Mouse (Mus musculus) thymus, postnatal 4 days (tissue): ENCODE results near the gene Bcas3.
"Not testable (repeated sequence)": the region's sequence is repeated elsewhere in the genome, so short reads cannot be mapped to it uniquely, and the experiment has no call there.

Experiments
- DNase-seq: peaks from one replicate; pipeline ENCODE4 v3.0.0; 2021

The Bcas3 gene

DNA sequence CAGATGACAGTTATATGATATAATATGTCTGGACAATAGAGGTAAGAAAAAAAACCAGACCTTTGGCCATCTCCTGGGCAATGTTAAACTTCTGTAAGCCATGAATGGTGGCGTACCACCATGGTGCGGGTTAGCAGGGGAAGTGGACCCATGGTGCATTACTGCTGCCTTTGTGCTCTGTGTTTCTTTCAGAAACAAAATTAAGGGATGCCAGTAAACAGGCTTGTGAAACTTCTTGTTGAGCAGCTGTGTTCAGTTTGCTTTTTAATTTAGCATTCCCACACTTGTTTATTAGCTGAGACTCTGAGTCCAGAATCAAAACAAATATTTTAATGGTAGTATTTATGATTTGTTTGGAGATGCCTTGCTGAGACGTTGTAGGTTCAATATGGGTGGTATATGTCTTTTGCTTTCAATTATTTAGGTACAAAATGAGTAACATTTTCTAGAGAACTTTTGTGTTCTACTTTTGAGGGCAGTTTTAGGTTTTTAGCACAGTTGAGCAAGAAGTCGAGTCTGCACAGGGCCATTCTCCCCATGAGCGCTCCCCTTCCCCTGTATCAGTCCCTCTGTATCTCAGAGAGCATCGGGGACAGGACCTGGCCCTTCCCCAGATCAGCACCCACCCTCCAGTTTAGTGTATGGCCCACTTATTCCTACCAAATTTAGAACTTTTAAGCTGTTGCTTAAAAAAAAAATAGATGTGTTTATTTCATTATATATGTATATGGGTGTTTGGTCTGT lies 132.4 kb downstream of the Bcas3 start:
- DNase-seq: no peak

DNA sequence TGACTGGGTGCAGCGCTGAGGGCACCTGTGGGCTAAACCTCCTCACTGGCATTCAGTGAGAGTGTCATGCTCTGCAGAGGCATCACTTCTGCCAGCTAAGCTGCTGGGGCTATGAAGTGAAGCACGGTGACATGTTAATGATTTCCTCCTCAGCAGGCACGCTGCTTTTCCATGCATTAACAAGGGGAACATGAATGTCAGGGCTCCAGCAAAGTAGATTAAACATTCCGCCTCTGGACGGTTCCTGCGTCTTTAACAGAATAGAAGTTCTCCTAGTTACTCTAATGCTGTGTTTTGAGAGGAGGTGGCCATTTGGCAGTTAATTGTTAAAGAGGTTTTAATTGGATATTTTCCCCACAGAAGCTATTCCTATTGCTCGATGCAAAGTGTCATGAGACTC lies 134.5 kb downstream of the Bcas3 start:
- no peak for DNase-seq

DNA sequence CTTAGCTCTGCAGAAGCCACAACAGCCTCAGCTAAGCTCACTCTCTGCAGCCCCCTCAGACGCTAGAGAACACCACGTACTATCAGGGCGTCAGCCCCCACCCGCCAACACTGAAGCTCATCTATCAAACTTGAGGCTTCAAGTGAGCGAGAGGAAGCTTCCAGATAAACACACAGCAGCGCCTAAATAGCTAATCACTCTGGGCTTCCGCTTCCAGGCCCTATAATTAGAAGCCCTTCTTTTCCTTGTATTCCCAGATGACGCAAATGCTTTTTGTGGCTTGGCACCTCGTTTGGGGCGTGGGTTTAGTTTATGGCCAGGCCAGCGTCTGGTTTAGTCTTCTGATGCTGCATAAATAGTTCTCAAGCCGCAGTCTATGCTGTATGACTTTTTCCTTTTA lies 139.3 kb downstream of the Bcas3 start:
- no peak for DNase-seq

- no peak for DNase-seq
These were observed 139.7 kb downstream of the Bcas3 start for GRCm38 (mm10) chr11:85492666-85493065.

- no peak for DNase-seq
These were observed 146.6 kb downstream of the Bcas3 start for GRCm38 (mm10) chr11:85499561-85499960.

- no peak for DNase-seq
These were observed 149.1 kb downstream of the Bcas3 start for GRCm38 (mm10) chr11:85502031-85502430.

DNA sequence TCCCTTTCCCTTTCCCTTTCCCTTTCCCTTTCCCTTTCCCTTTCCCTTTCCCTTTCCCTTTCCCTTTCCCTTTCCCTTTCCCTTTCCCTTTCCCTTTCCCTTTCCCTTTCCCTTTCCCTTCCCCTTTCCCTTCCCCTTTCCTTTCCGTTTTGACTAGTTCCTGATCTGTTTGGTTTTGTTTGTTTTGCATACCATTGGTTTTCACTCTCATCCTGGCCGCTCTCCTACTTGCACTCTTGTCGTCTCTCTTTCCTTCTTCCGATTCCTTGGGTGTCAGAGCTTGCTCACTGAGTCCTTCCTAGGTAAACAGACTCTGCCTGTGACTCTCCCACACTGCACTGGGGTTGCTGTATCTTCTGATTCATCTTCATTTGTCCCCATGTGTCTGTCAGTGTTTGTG lies 151.8 kb downstream of the Bcas3 start:
- DNase-seq: not testable (repeated sequence)

DNA sequence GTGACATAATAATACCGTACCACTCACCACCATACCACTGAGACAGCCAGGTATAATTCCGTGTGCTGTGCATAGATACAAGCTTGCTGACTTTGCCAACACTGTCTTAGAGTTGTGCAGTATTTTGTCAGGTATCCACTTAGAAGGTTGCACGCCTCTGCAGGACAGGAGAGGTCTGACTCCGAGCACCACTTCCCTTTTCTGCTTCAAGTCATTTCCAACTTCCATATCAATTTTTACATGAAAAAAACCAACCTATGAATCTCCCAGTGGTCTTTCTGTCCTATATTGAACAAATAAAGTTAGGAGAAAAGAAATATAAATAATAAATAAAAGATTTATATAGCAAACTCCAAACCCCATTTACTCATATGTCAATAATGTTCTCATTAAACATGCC lies 152.8 kb downstream of the Bcas3 start:
- DNase-seq: no peak

DNA sequence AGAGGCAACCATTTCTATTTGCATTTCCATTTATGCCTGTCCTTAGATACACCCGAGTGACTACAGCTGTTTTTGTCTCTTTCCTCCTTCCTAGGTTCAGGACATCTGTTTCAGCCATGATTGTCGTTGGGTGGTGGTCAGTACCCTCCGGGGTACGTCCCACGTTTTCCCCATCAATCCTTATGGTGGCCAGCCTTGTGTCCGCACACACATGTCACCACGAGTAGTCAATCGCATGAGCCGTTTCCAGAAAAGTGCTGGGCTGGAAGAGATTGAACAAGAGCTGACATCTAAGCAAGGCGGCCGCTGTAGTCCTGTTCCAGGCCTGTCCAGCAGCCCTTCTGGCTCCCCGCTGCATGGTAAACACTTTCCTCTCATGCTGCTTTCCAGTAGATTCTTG lies 156.4 kb downstream of the Bcas3 start:
- no peak for DNase-seq

GRCm38 (mm10) chr11:85511270-85511904 lies 158.4 kb downstream of the Bcas3 start:
- DNase-seq: no peak

DNA sequence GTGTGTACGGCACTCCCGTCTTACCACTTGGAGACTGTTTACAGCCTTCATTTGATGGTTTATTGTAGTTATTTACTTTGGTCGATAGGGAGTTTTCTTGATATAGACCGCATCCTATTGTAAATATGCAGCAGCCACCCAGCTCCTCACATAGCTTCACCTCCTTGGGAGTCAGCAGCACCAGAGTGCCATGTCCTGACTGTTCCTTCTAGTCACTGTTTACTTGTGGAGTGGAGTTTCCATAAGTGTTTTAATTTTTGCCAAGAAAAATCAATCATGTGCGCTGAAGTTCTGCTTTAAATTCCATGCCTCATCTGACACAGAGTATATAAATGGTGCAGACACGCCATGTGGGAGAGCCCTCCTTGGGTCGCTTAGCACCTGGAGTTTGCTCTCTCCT lies 163.8 kb downstream of the Bcas3 start:
- no peak for DNase-seq

DNA sequence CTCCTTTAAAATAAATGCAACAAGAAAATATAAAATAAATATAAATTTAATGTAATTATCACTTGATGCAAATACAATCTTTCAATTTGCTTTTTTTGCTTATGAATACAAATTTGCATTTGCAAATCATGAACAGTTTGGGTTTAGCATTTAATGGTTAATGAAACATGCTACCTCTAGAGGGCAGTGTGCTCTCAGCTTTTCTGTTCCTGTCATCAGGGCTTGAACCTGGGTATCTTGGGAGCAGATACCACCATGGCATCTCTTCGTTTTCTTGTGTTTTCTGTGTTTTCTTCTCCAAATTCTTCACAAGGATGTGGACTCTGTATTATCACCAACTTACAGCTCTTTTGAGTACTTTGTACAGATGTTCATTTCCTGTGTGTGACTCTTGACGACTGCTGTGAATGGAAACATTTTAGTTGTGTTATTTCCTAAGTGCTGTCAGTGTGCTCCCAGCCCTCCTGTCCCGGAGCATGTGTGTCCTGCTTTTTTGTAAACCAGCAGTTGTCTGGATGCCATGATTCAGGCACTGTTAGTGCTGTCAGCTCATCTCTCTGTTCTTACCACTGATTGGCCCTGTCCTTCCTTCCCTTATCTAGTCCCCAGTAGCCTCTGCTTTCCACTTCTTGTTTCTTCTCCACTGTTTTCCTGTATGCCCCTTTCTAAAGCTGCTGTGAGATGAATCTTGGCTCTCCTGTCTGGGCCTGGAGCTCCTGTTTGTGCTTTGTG lies 165.2 kb downstream of the Bcas3 start:
- DNase-seq: peak; percentile 27

- DNase-seq: no peak
These were observed 167.3 kb downstream of the Bcas3 start for GRCm38 (mm10) chr11:85520236-85520635.

DNA sequence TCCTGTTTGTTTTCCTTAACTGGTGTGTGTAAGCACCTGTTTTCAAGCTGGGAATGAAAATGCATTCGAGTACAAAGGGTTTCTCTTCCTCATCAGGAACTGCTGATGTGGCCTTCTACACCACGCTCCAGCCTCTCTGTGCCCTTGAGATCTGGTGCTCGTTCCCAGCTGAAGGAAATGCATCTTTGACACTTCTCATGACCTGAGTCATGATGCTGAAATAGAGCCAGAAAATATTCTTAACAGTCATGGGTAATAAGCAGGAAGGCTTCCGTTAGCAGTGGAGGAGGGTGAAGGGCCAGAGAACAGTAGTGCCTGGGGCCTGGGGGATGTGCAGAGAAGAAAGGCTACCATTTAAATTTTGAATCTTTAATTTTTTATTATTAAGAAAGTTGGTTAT lies 168.0 kb downstream of the Bcas3 start:
- DNase-seq: no peak

GRCm38 (mm10) chr11:85523646-85524045 lies 170.7 kb downstream of the Bcas3 start:
- DNase-seq: no peak

DNA sequence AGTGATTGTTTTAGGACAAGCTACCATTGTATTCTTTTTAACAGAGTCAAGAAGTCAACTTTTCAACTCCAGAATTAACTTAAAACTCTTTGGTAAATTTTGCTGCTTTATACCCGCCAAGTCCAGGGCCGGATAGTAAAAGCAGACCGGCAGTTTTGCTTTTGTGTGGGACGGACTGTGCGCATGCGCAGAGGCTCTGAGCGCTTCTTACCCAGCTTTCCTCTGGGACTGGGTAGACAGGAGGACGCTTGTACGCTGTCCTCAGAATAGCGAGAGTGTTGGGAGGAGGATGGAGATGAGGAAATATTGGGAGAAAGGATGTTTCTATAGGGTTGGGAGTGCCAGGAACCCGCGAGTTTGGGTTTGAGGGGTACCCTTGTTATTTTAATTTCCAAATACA lies 171.2 kb downstream of the Bcas3 start:
- peak; percentile 68 for DNase-seq

- DNase-seq: no peak
These were observed 172.0 kb downstream of the Bcas3 start for GRCm38 (mm10) chr11:85524841-85525500.

- no peak for DNase-seq
These were observed 172.5 kb downstream of the Bcas3 start for GRCm38 (mm10) chr11:85525501-85525885.

GRCm38 (mm10) chr11:85525979-85526775 lies 173.2 kb downstream of the Bcas3 start:
- no peak for DNase-seq

- no peak for DNase-seq
These were observed 174.3 kb downstream of the Bcas3 start for GRCm38 (mm10) chr11:85527261-85527660.

DNA sequence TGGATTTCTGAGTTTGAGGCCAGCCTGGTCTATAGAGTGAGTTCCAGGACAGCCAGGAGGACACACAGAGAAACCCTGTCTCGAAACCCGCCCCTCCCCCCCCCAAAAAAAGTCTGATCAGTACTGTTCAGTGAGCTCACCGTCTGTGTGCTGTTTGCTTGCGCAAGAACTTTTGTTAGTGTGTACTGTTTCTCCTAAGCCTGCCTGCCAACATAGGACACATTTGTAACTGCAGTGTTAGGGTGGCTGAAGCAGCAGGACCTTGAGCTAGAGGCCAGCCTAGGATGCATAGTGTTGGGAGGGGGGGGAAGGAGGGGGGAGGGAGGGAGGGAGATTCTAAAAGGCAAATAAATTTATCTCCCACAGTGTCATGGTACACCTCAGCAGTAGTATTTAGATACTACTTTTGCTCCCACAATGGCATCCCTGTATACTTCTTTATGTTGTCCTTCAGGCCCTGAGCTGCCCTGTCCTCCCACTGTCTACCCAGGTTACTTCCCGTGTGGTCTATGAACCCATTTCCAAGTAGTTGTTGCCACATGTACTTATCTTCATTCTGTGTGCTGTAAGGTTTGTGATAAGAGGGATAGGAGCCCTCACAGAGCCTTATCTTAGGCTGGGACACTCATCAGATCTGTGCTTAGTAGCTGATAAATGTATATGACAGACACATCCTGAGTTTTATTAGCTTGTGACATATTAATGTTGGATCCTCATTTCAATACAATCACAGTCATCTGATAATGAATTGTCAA lies 176.7 kb downstream of the Bcas3 start:
- no peak for DNase-seq

- no peak for DNase-seq
These were observed 188.0 kb downstream of the Bcas3 start for GRCm38 (mm10) chr11:85540989-85541388.
